Mouse (Mus musculus) G1E (cell line): ENCODE measurements at regions not wholly inside any gene's neighbourhood (a gene's known extent, or its start where the extent isn't known, plus 50 kb on each side); places are given as distances from the start of the nearest gene placed in this dataset.

Source experiments
- ATAC-seq: 2 replicates; pipeline ENCODE4 v1.8.0; 2016; ENCODE audit warnings: mild to moderate bottlenecking; ENCODE audit not compliant: insufficient number of reproducible peaks, poor library complexity, low FRiP score, severe bottlenecking; ENCODE audit errors: extremely low read depth
- DNase-seq: peaks from one replicate; pipeline ENCODE4 v3.0.0; 2012; ENCODE audit warnings: low spot score
- H3K27me3 ChIP-seq: 2 replicates; pipeline ENCODE4 v1.6.1; 2012; ENCODE audit warnings: mild to moderate bottlenecking, low read length, inconsistent platforms; ENCODE audit not compliant: insufficient read depth
- H3K36me3 ChIP-seq: replicated peaks from 2 replicates; pipeline ENCODE3; 2012; ENCODE audit warnings: mild to moderate bottlenecking, inconsistent platforms
- H3K4me1 ChIP-seq: 2 replicates; pipeline ENCODE4 v1.6.1; 2012; ENCODE audit warnings: low read depth, low read length, inconsistent platforms, mixed read lengths; ENCODE audit not compliant: insufficient read depth
- H3K4me3 ChIP-seq: 2 replicates; pipeline ENCODE4 v1.5.1; 2012; ENCODE audit warnings: low read depth, mild to moderate bottlenecking, inconsistent platforms, low read length, moderate library complexity, mixed read lengths
- H3K9me3 ChIP-seq: replicated peaks from 2 replicates; pipeline ENCODE4 v1.6.1; 2012; ENCODE audit warnings: inconsistent platforms
- CTCF ChIP-seq: IDR thresholded peaks from 2 replicates; pipeline ENCODE4 v1.5.1; 2012; ENCODE audit warnings: low read depth, low read length, inconsistent platforms, mixed read lengths
- GATA1 ChIP-seq: IDR thresholded peaks from 2 replicates; pipeline ENCODE4 v1.6.1; 2012; ENCODE audit warnings: borderline replicate concordance, low read length, inconsistent platforms, mixed read lengths
- GATA2 ChIP-seq: IDR thresholded peaks from 2 replicates; pipeline ENCODE4 v1.6.1; 2012; ENCODE audit warnings: low read depth, low read length, inconsistent platforms, borderline replicate concordance
- POLR2AphosphoS5 ChIP-seq: IDR thresholded peaks from 2 replicates; pipeline ENCODE4 v1.6.1; 2012; ENCODE audit warnings: low read depth, low read length, inconsistent platforms; ENCODE audit not compliant: insufficient replicate concordance
- TAL1 ChIP-seq: conservative IDR thresholded peaks from 2 replicates; pipeline ENCODE4 v1.6.1; 2012; ENCODE audit warnings: low read depth, low read length, inconsistent platforms, mixed read lengths

- no peaks in the 10 kb centered on the region for H3K4me1 ChIP-seq
- ATAC-seq = no peak
Measured at GRCm38 (mm10) chr6:51033835-51034234, 379.6 kb upstream of the Npvf start.

GRCm38 (mm10) chr6:51036074-51036473 is 381.8 kb upstream of the Npvf start:
- ATAC-seq = no peak
- TF ChIP-seq TAL1 = no peak
- TF ChIP-seq CTCF = no peak
- TF ChIP-seq GATA2 = no peak
- TF ChIP-seq POLR2AphosphoS5 = no peak
- TF ChIP-seq GATA1 = no peak
- DNase-seq = no peak
- Histone ChIP-seq H3K9me3 (no peaks in the 10 kb centered on the region), H3K4me3 (no peak overlapping the region), H3K27me3 (no peaks in the 10 kb centered on the region), H3K4me1 (no peaks in the 10 kb centered on the region), H3K36me3 (no peaks in the 10 kb centered on the region)

More at GRCm38 (mm10) chr6:51033835-51034234, 379.6 kb upstream of the Npvf start:
- DNase-seq = no peak
- H3K4me3 ChIP-seq = no peak overlapping the region
- no peaks in the 10 kb centered on the region for H3K36me3 ChIP-seq
- H3K9me3 ChIP-seq = no peaks in the 10 kb centered on the region
- no peak for TF ChIP-seq GATA1
- TF ChIP-seq TAL1 = no peak
- no peak for TF ChIP-seq POLR2AphosphoS5
- no peak for TF ChIP-seq CTCF
- TF ChIP-seq GATA2 = no peak
- no peaks in the 10 kb centered on the region for H3K27me3 ChIP-seq

- no peak for TF ChIP-seq POLR2AphosphoS5
- TF ChIP-seq GATA1 = no peak
- TF ChIP-seq CTCF = no peak
- no peak for TF ChIP-seq TAL1
- no peak for TF ChIP-seq GATA2
- no peak for DNase-seq
- no peaks in the 10 kb centered on the region for H3K36me3 ChIP-seq
- no peaks in the 10 kb centered on the region for H3K9me3 ChIP-seq
- no peak overlapping the region for H3K4me3 ChIP-seq
- ATAC-seq = no peak
- H3K27me3 ChIP-seq = no peaks in the 10 kb centered on the region
- H3K4me1 ChIP-seq = no peaks in the 10 kb centered on the region
Measured at GRCm38 (mm10) chr6:51036553-51036952, 382.3 kb upstream of the Npvf start.

- no peaks in the 10 kb centered on the region for H3K36me3 ChIP-seq
- no peaks in the 10 kb centered on the region for H3K9me3 ChIP-seq
- TF ChIP-seq CTCF = no peak
- no peaks in the 10 kb centered on the region for H3K4me1 ChIP-seq
- no peak for ATAC-seq
- H3K27me3 ChIP-seq = no peaks in the 10 kb centered on the region
- no peak overlapping the region for H3K4me3 ChIP-seq
- DNase-seq = no peak
Measured at GRCm38 (mm10) chr6:51036956-51037355, 382.7 kb upstream of the Npvf start.

- H3K4me3 ChIP-seq = no peak overlapping the region
- TF ChIP-seq TAL1 (no peak), GATA2 (no peak), GATA1 (no peak), CTCF (no peak), POLR2AphosphoS5 (no peak)
- H3K9me3 ChIP-seq = no peaks in the 10 kb centered on the region
- ATAC-seq (no peak), DNase-seq (no peak)
- H3K27me3 ChIP-seq = 0 out of 2 replicates have a peak, but pooled peaks cover 2% of the 10 kb centered on the region
- no peaks in the 10 kb centered on the region for H3K36me3 ChIP-seq
- H3K4me1 ChIP-seq = no peaks in the 10 kb centered on the region
Measured at GRCm38 (mm10) chr6:51039486-51040180, 385.4 kb upstream of the Npvf start.

- Histone ChIP-seq H3K9me3 (no peaks in the 10 kb centered on the region), H3K4me3 (no peak overlapping the region), H3K36me3 (no peaks in the 10 kb centered on the region), H3K4me1 (no peaks in the 10 kb centered on the region), H3K27me3 (peaks cover 5% of the 10 kb centered on the region; the same call in 1 of the 2 replicates)
- ATAC-seq (no peak), DNase-seq (no peak)
- TF ChIP-seq CTCF = no peak
- no peak for TF ChIP-seq GATA1
- no peak for TF ChIP-seq TAL1
- TF ChIP-seq GATA2 = no peak
- no peak for TF ChIP-seq POLR2AphosphoS5
Measured at GRCm38 (mm10) chr6:51043970-51044369, 388.5 kb upstream of the Nfe2l3 start.
